Mouse (Mus musculus): ENCODE measurements around the gene Mfng. TPM values are rescaled to one million over a fixed set of nuclear protein-coding genes. Genes with fewer than 3 reads are reported as not detected.
A peak's percentile ranks its signal among the peaks of the same experiment; 100 is the strongest.

Mfng gene
- polyA plus RNA-seq, 1 experiment, result 36.6 TPM

- Histone ChIP-seq H3K4me3 (replicated peaks) (no peak overlapping the region), H3K27me3 (replicated peaks) (peaks cover 86% of the 10 kb centered on the region)
Observed at GRCm38 (mm10) chr15:78804326-78804725, 31.1 kb upstream of the Mfng start.

GRCm38 (mm10) chr15:78803499-78803900 lies 30.2 kb upstream of the Mfng start:
- peaks cover 89% of the 10 kb centered on the region for H3K27me3 ChIP-seq (replicated peaks)
- no peaks in the 10 kb centered on the region for H3K36me3 ChIP-seq (replicated peaks; ENCODE audit: low read length)
- TF ChIP-seq FLI1 (IDR thresholded peaks at IDR 0.05; ENCODE audit: low read length) (no peak), GATA1 (IDR thresholded peaks at IDR 0.05; ENCODE audit: borderline replicate concordance, low read length) (no peak)
- peak overlapping the region; percentile 40 for H3K4me3 ChIP-seq (replicated peaks)
- H3K9me3 ChIP-seq, result no peaks in the 10 kb centered on the region
- peaks cover 25% of the 10 kb centered on the region for H3K4me1 ChIP-seq

More at GRCm38 (mm10) chr15:78804326-78804725, 31.1 kb upstream of the Mfng start:
- no peak for TF ChIP-seq GATA1 (IDR thresholded peaks at IDR 0.05; ENCODE audit: borderline replicate concordance, low read length)
- no peak for TF ChIP-seq FLI1 (IDR thresholded peaks at IDR 0.05; ENCODE audit: low read length)
- Histone ChIP-seq H3K36me3 (replicated peaks; ENCODE audit: low read length) (no peaks in the 10 kb centered on the region), H3K4me1 (peaks cover 25% of the 10 kb centered on the region), H3K9me3 (no peaks in the 10 kb centered on the region)

GRCm38 (mm10) chr15:78802776-78803391 lies 29.6 kb upstream of the Mfng start, which contains the start of gene Card10:
TSS of gene Card10 (minus strand) at chr15:78803042.
- Histone ChIP-seq H3K4me1 (peaks cover 25% of the 10 kb centered on the region), H3K36me3 (replicated peaks; ENCODE audit: low read length) (no peaks in the 10 kb centered on the region), H3K9me3 (no peaks in the 10 kb centered on the region), H3K4me3 (replicated peaks) (peak within 1 kb of the TSS; percentile 90), H3K27me3 (replicated peaks) (peaks cover 89% of the 10 kb centered on the region)
- TF ChIP-seq GATA1 (IDR thresholded peaks at IDR 0.05; ENCODE audit: borderline replicate concordance, low read length) (no peak), FLI1 (IDR thresholded peaks at IDR 0.05; ENCODE audit: low read length) (no peak)

- peaks cover 89% of the 10 kb centered on the region for H3K27me3 ChIP-seq (replicated peaks)
Observed at GRCm38 (mm10) chr15:78801971-78802741, 28.9 kb upstream of the Mfng start.

GRCm38 (mm10) chr15:78801571-78801970 lies 28.3 kb upstream of the Mfng start:
- Histone ChIP-seq H3K9me3 (no peaks in the 10 kb centered on the region), H3K4me3 (replicated peaks) (no peak overlapping the region), H3K27me3 (replicated peaks) (peaks cover 89% of the 10 kb centered on the region), H3K36me3 (replicated peaks; ENCODE audit: low read length) (no peaks in the 10 kb centered on the region), H3K4me1 (peaks cover 25% of the 10 kb centered on the region)
- no peak for TF ChIP-seq FLI1 (IDR thresholded peaks at IDR 0.05; ENCODE audit: low read length)
- no peak for TF ChIP-seq GATA1 (IDR thresholded peaks at IDR 0.05; ENCODE audit: borderline replicate concordance, low read length)

More at GRCm38 (mm10) chr15:78801971-78802741, 28.9 kb upstream of the Mfng start:
- H3K4me3 ChIP-seq (replicated peaks), result peak overlapping the region; percentile 90
- no peaks in the 10 kb centered on the region for H3K9me3 ChIP-seq
- peaks cover 25% of the 10 kb centered on the region for H3K4me1 ChIP-seq
- no peaks in the 10 kb centered on the region for H3K36me3 ChIP-seq (replicated peaks; ENCODE audit: low read length)
- TF ChIP-seq FLI1 (IDR thresholded peaks at IDR 0.05; ENCODE audit: low read length) (no peak), GATA1 (IDR thresholded peaks at IDR 0.05; ENCODE audit: borderline replicate concordance, low read length) (no peak)

- peaks cover 87% of the 10 kb centered on the region for H3K27me3 ChIP-seq (replicated peaks)
- H3K9me3 ChIP-seq, result no peaks in the 10 kb centered on the region
- no peaks in the 10 kb centered on the region for H3K36me3 ChIP-seq (replicated peaks; ENCODE audit: low read length)
- peaks cover 31% of the 10 kb centered on the region for H3K4me1 ChIP-seq
- H3K4me3 ChIP-seq (replicated peaks), result no peak overlapping the region
- no peak for TF ChIP-seq GATA1 (IDR thresholded peaks at IDR 0.05; ENCODE audit: borderline replicate concordance, low read length)
- TF ChIP-seq FLI1 (IDR thresholded peaks at IDR 0.05; ENCODE audit: low read length), result no peak
Observed at GRCm38 (mm10) chr15:78799029-78799428, 25.8 kb upstream of the Mfng start.

- Histone ChIP-seq H3K4me1 (peaks cover 14% of the 10 kb centered on the region), H3K9me3 (no peaks in the 10 kb centered on the region), H3K4me3 (replicated peaks) (no peak overlapping the region), H3K36me3 (replicated peaks; ENCODE audit: low read length) (no peaks in the 10 kb centered on the region), H3K27me3 (replicated peaks) (peaks cover 86% of the 10 kb centered on the region)
- TF ChIP-seq FLI1 (IDR thresholded peaks at IDR 0.05; ENCODE audit: low read length) (no peak), GATA1 (IDR thresholded peaks at IDR 0.05; ENCODE audit: borderline replicate concordance, low read length) (no peak)
Observed at GRCm38 (mm10) chr15:78797060-78797329, 23.7 kb upstream of the Mfng start.

- Histone ChIP-seq H3K36me3 (replicated peaks; ENCODE audit: low read length) (no peaks in the 10 kb centered on the region), H3K9me3 (no peaks in the 10 kb centered on the region), H3K4me3 (replicated peaks) (no peak overlapping the region), H3K27me3 (replicated peaks) (peaks cover 86% of the 10 kb centered on the region), H3K4me1 (peaks cover 11% of the 10 kb centered on the region)
- TF ChIP-seq GATA1 (IDR thresholded peaks at IDR 0.05; ENCODE audit: borderline replicate concordance, low read length), result no peak
- TF ChIP-seq FLI1 (IDR thresholded peaks at IDR 0.05; ENCODE audit: low read length), result no peak
Observed at GRCm38 (mm10) chr15:78796196-78797059, 23.2 kb upstream of the Mfng start.

- Histone ChIP-seq H3K4me1 (peaks cover 56% of the 10 kb centered on the region), H3K36me3 (replicated peaks; ENCODE audit: low read length) (no peaks in the 10 kb centered on the region), H3K27me3 (replicated peaks) (peaks cover 69% of the 10 kb centered on the region), H3K9me3 (no peaks in the 10 kb centered on the region), H3K4me3 (replicated peaks) (no peak overlapping the region)
- no peak for TF ChIP-seq FLI1 (IDR thresholded peaks at IDR 0.05; ENCODE audit: low read length)
- no peak for TF ChIP-seq GATA1 (IDR thresholded peaks at IDR 0.05; ENCODE audit: borderline replicate concordance, low read length)
Observed at GRCm38 (mm10) chr15:78790990-78791389, 17.7 kb upstream of the Mfng start.

All from megakaryocyte, embryonic 14.5 days (primary cell).